Mouse (Mus musculus): ENCODE results near the gene Bub1. TPM values are rescaled to one million over a fixed set of nuclear protein-coding genes. Genes with fewer than 3 reads are reported as not detected.
A peak's percentile ranks its signal among the peaks of the same experiment; 100 is the strongest.

Bub1 gene
- total RNA-seq, 2 experiments from 2014 or later, result 1.4 TPM

DNA sequence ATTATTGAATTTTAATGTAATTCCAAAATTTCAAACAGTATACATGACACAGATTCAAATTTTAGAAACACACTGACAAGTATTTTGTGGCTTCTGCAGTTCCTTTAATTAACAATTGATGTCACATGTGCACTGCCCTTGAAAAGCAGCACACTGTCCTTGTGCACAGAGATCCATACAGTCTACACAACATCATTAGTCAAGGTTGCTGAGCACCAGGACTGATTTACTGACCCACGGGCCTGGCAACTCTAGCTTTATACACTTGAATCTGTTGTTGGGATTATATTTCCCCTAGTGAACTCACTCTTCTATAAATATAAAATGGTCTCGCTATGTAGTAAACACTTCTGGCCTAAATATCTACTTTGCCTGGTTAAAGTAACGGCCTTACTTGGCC lies 56.7 kb downstream of the Bub1 start:
- DNase-seq (ENCODE audit: low spot score in 2 of 2), result no peak

DNA sequence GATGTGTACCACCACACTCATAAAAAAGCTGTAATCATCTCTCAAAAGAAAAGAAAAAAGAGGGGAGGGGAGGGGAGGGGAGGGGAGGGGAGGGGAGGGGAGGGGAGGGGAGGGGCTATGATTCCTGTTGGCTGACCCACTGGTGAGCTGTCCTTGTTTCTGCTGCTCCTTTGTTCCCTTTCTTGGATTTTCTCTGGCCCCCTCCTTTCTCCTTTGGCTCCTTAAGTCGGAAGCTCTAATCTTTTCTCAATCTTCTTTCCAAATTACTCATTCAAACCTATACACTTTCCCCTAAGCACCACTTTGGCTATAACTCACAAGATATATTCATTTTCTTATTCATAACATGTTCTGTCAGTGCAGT lies 57.1 kb downstream of the Bub1 start:
- DNase-seq (ENCODE audit: low spot score in 2 of 2), result no peak

DNA sequence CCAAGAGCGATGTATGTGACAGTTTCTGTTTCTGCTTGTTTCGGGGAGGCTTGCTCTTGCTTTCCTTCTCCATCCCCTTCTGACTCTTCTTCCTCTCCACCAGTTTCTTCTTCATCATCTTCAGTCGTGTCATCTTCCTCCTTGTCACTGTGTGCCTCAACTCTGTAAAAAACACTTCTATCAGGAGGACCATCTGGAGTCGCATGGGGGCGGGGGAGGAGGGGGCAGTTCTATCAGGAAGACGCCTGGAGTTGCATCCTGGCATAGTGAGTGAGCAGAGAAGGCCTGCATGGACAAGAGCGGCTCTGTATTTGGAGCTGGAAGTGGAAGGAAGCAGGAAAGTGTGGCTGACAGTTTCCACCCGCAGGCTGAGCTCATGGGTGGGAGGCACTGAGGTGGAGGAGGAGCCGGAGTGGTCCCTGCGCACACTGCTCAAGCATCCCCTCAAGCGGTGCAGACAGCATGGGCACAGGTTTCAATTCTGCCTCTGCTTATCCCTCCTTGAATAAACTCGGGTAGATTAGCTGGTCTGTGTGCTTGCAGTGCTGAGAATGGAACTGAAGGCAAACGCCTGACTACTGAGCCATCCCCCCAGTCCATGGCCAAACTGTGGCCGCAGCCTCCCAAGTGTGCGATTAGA lies 57.6 kb downstream of the Bub1 start:
- DNase-seq (ENCODE audit: low spot score in 2 of 2), result no peak

DNA sequence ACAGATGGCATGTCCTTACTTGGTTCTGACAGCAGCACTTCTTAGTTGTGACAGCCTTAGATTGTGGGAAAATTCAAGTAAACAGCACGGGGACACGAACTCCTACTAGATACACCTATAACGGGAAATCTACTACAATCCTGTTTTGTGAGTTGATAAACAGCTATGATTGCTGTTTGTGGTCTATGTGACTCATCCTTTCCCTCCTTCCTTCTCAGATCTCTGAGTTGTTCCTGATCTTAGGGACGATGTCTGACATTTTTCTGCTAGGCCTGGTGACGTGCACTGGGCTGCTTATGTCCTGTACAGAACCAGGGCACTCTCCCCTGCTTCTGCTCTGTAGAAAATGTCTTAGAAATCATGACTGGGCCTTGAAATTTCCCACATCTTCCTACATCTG lies 70.1 kb downstream of the Bub1 start:
- DNase-seq (ENCODE audit: low spot score in 2 of 2), result no peak

DNA sequence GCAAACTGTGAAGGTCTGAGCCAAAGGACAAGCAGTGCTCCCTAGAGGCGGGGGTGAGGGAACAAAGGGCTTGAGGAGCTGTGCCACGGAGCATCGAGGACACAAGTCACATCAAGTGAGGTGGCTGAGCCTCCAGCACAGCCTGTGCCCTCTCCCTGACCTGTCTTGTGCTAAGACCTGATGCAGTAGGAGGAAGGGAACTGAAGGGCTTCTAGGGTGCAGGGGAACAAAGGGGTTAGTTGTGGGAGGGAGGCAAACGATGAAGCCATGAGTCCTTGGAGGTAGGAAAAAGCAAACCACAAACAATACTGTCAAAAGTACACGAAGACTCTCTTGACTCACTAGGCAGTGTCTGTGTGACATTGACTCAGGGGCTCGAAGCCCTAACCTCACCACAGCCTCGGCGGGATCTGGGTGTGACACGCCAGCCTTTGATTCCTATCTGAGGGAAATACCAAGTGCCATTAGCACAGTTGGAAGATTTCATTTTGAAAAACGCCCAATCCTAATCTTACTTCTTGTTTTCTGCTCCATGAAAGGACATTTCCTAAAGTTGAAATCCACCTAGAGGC lies 71.2 kb downstream of the Bub1 start:
- DNase-seq (ENCODE audit: low spot score in 2 of 2), result no peak

DNA sequence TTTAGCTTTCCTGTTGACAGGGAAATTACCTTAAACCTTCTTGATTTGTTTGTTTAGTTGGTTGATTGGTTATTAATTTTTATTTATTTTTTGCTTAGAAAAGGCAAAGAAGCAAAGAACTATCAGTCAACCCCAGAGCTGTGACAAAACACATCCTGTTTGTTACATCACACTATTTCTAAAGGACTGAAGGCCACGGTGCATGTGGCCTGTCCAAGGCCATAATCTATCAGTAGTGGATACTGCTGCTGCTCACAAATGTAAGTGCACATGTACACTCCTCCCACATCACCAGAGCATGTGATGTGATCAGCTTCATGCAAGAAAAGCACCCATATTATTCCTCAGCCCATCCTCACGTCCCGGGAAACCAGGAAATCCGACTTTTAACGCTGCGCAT lies 71.7 kb downstream of the Bub1 start:
- DNase-seq (ENCODE audit: low spot score in 2 of 2), result no peak

DNA sequence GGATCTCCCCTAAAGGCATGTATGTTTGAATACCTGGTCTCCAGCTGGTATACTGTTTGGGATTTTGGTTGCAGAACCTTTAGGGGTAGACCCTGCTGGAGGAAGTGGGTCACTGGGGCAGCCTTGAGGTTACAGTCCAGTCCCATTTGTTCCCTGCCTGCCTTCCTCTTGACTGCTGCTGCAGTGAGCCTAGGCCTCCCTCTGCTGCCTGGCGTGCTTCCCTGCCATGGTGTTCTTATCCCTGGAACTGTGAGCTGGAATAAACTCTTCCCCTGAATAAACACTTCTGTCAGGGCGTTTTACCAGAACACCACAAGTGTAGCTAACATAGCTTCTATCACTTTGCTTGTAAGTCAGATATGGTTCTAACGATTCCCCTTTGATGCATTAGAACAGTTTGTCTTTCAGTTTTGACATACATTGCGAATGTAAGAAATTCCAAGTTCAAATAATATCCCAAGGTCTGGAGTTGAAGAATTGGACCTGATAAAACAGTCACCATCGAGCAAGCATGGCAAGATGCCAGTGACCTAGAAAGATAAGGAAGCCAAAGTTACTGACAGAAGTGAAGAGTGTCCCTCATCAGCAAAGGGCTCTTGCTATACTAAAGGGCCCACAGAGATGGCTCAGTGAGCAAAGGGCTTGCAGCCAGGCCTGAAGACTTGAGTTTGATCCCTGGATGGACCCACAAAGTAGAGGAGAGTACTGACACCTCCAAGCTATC lies 72.3 kb downstream of the Bub1 start:
- DNase-seq (ENCODE audit: low spot score in 2 of 2), result peak in 1 of 2 experiments; percentile 20

DNA sequence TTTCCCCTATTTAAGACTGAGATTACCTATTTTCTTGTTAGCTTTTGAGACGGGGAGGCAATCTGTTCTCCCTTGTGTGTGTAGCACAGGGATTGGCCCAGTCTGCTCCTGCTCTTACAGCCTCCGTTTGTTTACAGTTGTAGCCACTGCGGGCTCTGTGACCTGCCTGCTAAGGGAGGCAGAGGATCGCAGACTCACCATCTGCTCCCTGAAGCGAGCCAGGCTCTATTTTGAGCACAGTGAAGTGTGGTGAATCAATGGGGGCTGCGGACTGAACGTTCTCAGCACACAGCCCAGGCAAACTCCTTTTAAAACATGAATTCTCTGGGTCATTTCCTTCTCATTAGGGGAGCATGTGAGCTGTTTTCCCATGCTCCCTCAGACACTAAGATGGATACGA lies 74.5 kb downstream of the Bub1 start:
- DNase-seq (ENCODE audit: low spot score in 2 of 2), result peak; percentile 39 to 77

DNA sequence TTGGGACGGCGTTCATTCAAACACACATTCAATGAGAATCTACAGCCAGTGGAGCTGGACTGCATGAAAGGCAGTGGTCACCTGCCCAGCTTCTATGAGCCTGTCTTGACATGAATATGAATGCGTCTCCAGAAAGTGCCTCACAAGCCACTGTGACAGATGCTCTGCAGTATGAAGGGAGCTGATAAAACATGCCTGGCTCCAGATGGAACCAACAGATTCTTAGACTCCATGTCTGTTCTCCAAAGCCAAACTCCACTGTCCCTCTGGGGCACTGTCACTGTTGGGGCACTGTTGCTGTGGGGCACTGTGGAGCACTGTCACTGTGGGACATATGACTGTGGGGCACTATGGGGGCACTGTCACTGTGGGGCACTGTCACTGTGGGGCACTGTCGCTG lies 77.6 kb downstream of the Bub1 start:
- peak in 1 of 2 experiments; percentile 22 for DNase-seq (ENCODE audit: low spot score in 2 of 2)

DNA sequence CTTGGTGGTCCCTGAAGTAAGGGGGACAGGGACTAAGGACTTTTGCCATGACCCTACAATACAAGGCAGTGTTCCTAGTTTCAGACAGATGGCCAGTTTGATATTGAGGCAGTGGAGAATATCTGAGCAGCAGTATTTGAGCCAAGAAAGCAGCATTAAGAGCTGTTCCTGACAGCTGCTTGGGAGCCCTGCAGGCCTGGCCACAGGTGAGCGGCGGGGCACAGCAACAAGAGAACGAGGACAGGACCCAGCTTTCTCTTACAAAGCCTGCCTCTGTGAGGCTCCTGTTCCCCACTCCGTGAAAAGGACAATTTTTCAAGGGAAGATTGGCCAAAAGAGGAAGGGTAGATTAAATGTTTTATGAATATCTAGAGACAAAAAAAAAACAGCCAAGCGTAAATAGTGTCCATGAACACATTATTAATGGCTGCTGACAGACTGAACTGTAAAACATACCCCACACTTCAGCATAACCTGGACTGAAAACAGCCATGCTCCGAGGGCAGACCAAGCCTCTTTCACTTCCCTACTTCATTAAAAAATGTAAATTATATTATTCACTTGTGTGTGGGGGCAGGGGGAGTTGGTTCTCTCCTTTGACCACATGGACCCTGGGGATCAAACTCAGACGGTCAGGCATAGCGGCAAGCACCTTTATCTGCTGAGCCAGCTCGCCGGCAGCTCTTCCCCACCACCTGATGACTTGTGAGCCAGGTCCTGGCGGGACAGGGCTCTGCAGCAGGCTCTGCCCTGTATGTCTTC lies 79.6 kb downstream of the Bub1 start:
- DNase-seq (ENCODE audit: low spot score in 2 of 2), result no peak

Other genes with a start within 250 kb of the Bub1 start
- gene Zfp661, start 244.8 kb downstream of the Bub1 start, total RNA-seq (2021), result 1 to 10 TPM; 7.5 to 7.6 TPM
- gene Mrps5, start 244.6 kb downstream of the Bub1 start, total RNA-seq (2021), result 10 to 100 TPM; 86.9 to 91.8 TPM
- gene Mal, start 175.2 kb downstream of the Bub1 start, total RNA-seq (2021), result 10 to 100 TPM; 55.4 to 57.5 TPM
- gene Mall, start 101.9 kb downstream of the Bub1 start, total RNA-seq (2021), result 1 to 10 TPM in 1 of 2 experiments, under 1 TPM in 1; 0.65 to 1.0 TPM
- gene Nphp1, start 43.0 kb downstream of the Bub1 start, total RNA-seq (2021), result 10 to 100 TPM; 20.3 to 21.3 TPM
- 10 to 100 TPM; 40.5 to 46.6 TPM for gene Mtln, start 39.4 kb downstream of the Bub1 start, total RNA-seq (2021)
- not detected for gene Acoxl, start 7.0 kb upstream of the Bub1 start, total RNA-seq (2021)